Mouse (Mus musculus): ENCODE measurements around the gene Capn12. TPM values are rescaled to one million over a fixed set of nuclear protein-coding genes. Genes with fewer than 3 reads are reported as not detected.
"Not testable (repeated sequence)": the region's sequence is repeated elsewhere in the genome, so short reads cannot be mapped to it uniquely, and the experiment has no call there.

Gene Capn12
- polyA plus RNA-seq, 1 experiment from 2014 or later, result 0.42 TPM

- Histone ChIP-seq H3K4me2 (no peak overlapping the region), H3K9me3 (ENCODE audit: control insufficient read depth, low read length) (peaks cover 4% of the 10 kb centered on the region; the same call in 1 of the 2 replicates), H3K4me1 (ENCODE audit: control insufficient read depth, insufficient read depth, low read length) (peaks cover under 1% of the 10 kb centered on the region; the same call in 1 of the 2 replicates), H3K4me3 (ENCODE audit: low read depth, low read length) (no peak overlapping the region), H3K36me3 (ENCODE audit: control insufficient read depth, insufficient read depth, low read length) (no peaks in the 10 kb centered on the region), H3K27me3 (ENCODE audit: control insufficient read depth, insufficient read depth, low read length) (no peaks in the 10 kb centered on the region), H3K27ac (ENCODE audit: low read depth, low read length) (no peak overlapping the region), H3K9ac (ENCODE audit: low read length) (no peak overlapping the region)
- ATAC-seq (ENCODE audit: low FRiP score) (no peak), DNase-seq (ENCODE audit: low spot score, missing footprints) (no peak)
- WGBS, result 89% methylated on average over 6 of the region's 6 CpGs
Measured at GRCm38 (mm10) chr7:28860898-28861297, 20.3 kb upstream of the Capn12 start.

- WGBS, result 86% methylated on average over 15 of the region's 15 CpGs
- H3K36me3 ChIP-seq (ENCODE audit: control insufficient read depth, insufficient read depth, low read length), result no peaks in the 10 kb centered on the region
- H3K27ac ChIP-seq (ENCODE audit: low read depth, low read length), result no peak overlapping the region
- H3K9ac ChIP-seq (ENCODE audit: low read length), result no peak overlapping the region
- H3K4me3 ChIP-seq (ENCODE audit: low read depth, low read length), result no peak overlapping the region
- peaks cover 2% of the 10 kb centered on the region; the same call in 1 of the 2 replicates for H3K4me1 ChIP-seq (ENCODE audit: control insufficient read depth, insufficient read depth, low read length)
- no peaks in the 10 kb centered on the region for H3K27me3 ChIP-seq (ENCODE audit: control insufficient read depth, insufficient read depth, low read length)
- peaks cover 4% of the 10 kb centered on the region; the same call in 1 of the 2 replicates for H3K9me3 ChIP-seq (ENCODE audit: control insufficient read depth, low read length)
- ATAC-seq (ENCODE audit: low FRiP score) (no peak), DNase-seq (ENCODE audit: low spot score, missing footprints) (no peak)
- no peak overlapping the region for H3K4me2 ChIP-seq
Measured at GRCm38 (mm10) chr7:28862817-28863499, 18.3 kb upstream of the Capn12 start.

- H3K9me3 ChIP-seq (ENCODE audit: control insufficient read depth, low read length), result peaks cover 4% of the 10 kb centered on the region; the same call in 1 of the 2 replicates
- H3K4me1 ChIP-seq (ENCODE audit: control insufficient read depth, insufficient read depth, low read length), result peaks cover 2% of the 10 kb centered on the region; the same call in 1 of the 2 replicates
- H3K27me3 ChIP-seq (ENCODE audit: control insufficient read depth, insufficient read depth, low read length), result no peaks in the 10 kb centered on the region
- no peak for DNase-seq (ENCODE audit: low spot score, missing footprints)
- H3K4me3 ChIP-seq (ENCODE audit: low read depth, low read length), result no peak within 1 kb of the TSS
- no peak within 1 kb of the TSS for H3K4me2 ChIP-seq
- H3K9ac ChIP-seq (ENCODE audit: low read length), result no peak within 1 kb of the TSS; the same call in 1 of the 2 replicates
- no peak within 1 kb of the TSS for H3K27ac ChIP-seq (ENCODE audit: low read depth, low read length)
- no peak for ATAC-seq (ENCODE audit: low FRiP score)
- 91% methylated on average over 6 of the region's 6 CpGs for WGBS
- no peaks in the 10 kb centered on the region for H3K36me3 ChIP-seq (ENCODE audit: control insufficient read depth, insufficient read depth, low read length)
Measured at GRCm38 (mm10) chr7:28863540-28863939, 17.7 kb upstream of the Capn12 start, which contains the start of gene Lgals7. TSS of gene Lgals7 (plus strand) at chr7:28863853.

DNA sequence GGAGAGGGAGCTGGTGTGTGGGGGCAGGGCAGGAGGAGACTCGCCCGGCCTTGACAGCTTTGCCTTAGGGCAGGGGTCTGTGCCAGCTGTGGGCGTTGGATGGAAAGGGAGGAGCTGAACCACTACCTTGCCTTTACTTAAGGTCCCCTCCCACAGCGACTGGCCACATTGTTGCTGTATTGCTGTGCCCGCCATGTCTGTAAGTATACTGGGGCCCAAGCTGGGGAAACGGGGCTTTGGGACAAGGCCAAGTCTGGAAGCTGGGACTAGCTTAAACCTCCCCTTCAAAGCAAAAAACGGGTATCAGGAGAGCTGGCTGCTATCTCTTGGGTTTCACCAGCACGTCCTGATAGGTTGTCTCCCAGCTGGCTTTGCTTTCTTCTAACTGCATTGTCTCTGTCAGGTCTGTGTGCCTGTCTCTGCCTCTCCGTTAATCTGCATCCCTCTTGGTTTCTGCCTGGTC, 16.9 kb upstream of the Capn12 start:
- Histone ChIP-seq H3K4me3 (ENCODE audit: low read depth, low read length) (no peak overlapping the region), H3K9ac (ENCODE audit: low read length) (no peak overlapping the region; the same call in 1 of the 2 replicates), H3K27me3 (ENCODE audit: control insufficient read depth, insufficient read depth, low read length) (no peaks in the 10 kb centered on the region), H3K9me3 (ENCODE audit: control insufficient read depth, low read length) (peaks cover 4% of the 10 kb centered on the region; the same call in 1 of the 2 replicates), H3K4me1 (ENCODE audit: control insufficient read depth, insufficient read depth, low read length) (peaks cover 2% of the 10 kb centered on the region; the same call in 1 of the 2 replicates), H3K27ac (ENCODE audit: low read depth, low read length) (no peak overlapping the region), H3K36me3 (ENCODE audit: control insufficient read depth, insufficient read depth, low read length) (no peaks in the 10 kb centered on the region), H3K4me2 (no peak overlapping the region)
- ATAC-seq (ENCODE audit: low FRiP score), result no peak
- 64% methylated on average over 9 of the region's 9 CpGs for WGBS
- DNase-seq (ENCODE audit: low spot score, missing footprints), result no peak

DNA sequence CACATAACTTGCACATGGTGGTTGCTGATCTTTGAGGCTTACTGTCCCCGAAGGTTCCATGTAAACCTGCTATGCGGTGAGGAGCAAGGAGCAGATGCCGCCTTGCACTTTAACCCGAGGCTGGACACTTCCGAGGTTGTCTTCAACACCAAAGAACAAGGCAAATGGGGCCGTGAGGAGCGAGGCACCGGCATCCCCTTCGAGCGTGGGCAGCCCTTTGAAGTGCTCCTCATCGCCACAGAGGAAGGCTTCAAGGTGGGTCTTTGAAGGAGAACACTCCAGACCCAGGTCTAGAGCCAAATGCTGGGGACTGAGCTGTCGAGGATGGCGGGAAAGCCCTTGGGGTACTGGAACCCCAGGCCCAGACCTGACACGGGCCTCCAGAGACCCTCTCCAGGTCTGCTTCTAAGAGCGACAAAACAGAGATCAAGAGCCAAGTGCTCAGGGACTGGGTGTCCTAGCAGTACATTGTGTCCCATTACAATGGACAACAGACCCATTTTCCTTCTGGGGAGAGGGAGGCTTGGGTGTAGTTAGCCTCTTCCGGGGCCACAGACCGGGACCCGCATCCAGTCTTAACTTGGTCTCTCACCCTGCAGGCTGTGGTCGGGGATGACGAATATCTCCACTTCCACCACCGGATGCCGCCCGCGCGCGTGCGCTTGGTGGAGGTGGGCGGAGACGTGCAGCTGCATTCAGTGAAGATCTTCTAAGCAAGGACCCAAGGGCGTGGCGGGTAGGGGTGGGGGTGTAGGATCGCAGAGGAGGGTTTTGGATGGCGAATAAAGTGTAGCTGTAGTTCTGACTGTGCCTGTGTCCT, 15.5 kb upstream of the Capn12 start:
- H3K4me1 ChIP-seq (ENCODE audit: control insufficient read depth, insufficient read depth, low read length), result peaks cover 2% of the 10 kb centered on the region; the same call in 1 of the 2 replicates
- DNase-seq (ENCODE audit: low spot score, missing footprints) (peak; percentile 92), ATAC-seq (ENCODE audit: low FRiP score) (peak; percentile 66)
- H3K4me3 ChIP-seq (ENCODE audit: low read depth, low read length), result peak overlapping the region; percentile 9; the same call in 1 of the 2 replicates
- no peak overlapping the region for H3K27ac ChIP-seq (ENCODE audit: low read depth, low read length)
- no peaks in the 10 kb centered on the region for H3K36me3 ChIP-seq (ENCODE audit: control insufficient read depth, insufficient read depth, low read length)
- no peaks in the 10 kb centered on the region for H3K27me3 ChIP-seq (ENCODE audit: control insufficient read depth, insufficient read depth, low read length)
- peaks cover 4% of the 10 kb centered on the region; the same call in 1 of the 2 replicates for H3K9me3 ChIP-seq (ENCODE audit: control insufficient read depth, low read length)
- H3K9ac ChIP-seq (ENCODE audit: low read length), result no peak overlapping the region
- 50% methylated on average over 33 of the region's 33 CpGs for WGBS
- H3K4me2 ChIP-seq, result peak overlapping the region; percentile 34

DNA sequence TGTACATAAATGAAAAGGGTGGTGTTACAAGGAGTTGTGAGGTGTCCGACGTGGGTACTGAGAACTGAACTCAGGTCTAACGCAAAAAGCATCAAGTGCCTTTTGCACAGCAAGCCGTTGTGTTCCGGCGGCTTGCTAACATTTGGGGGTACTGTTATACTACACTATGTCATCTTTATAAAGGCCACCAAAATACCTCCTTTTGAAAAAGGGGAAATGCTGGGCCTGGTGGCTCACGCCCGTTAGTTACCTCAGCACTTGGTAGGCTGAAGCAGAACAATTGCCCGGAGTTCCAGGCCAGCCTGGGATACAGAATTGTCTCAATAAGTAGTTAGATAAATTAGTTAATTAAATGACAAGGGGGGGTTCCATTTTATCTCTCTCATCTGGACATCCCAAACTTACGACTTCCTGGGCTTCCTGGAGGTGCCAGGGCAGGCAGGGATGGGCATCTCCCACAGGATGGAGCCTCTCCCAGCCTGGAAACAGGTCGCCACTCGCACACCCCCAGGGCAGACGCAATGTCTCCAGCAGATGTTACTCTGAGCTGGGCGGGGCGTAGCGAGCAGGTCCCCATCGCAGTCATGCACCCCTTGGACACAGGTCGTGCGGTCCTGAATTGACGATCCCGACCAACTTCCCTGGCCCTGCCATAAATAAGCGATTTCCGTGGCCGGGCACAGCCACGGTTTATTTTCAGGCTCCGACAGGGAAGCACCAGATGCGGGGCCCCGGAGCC, 14.3 kb upstream of the Capn12 start:
- peaks cover 2% of the 10 kb centered on the region; the same call in 1 of the 2 replicates for H3K4me1 ChIP-seq (ENCODE audit: control insufficient read depth, insufficient read depth, low read length)
- H3K4me3 ChIP-seq (ENCODE audit: low read depth, low read length), result no peak overlapping the region
- no peaks in the 10 kb centered on the region for H3K36me3 ChIP-seq (ENCODE audit: control insufficient read depth, insufficient read depth, low read length)
- H3K9ac ChIP-seq (ENCODE audit: low read length), result no peak overlapping the region
- no peak overlapping the region for H3K27ac ChIP-seq (ENCODE audit: low read depth, low read length)
- no peaks in the 10 kb centered on the region for H3K27me3 ChIP-seq (ENCODE audit: control insufficient read depth, insufficient read depth, low read length)
- no peak for DNase-seq (ENCODE audit: low spot score, missing footprints)
- no peak overlapping the region for H3K4me2 ChIP-seq
- no peak for ATAC-seq (ENCODE audit: low FRiP score)
- 91% methylated on average over 28 of the region's 28 CpGs for WGBS
- no peaks in the 10 kb centered on the region for H3K9me3 ChIP-seq (ENCODE audit: control insufficient read depth, low read length)

- DNase-seq (ENCODE audit: low spot score, missing footprints), result peak; percentile 97
- H3K9me3 ChIP-seq (ENCODE audit: control insufficient read depth, low read length), result not testable (repeated sequence)
Measured at GRCm38 (mm10) chr7:28867508-28868340, 13.5 kb upstream of the Capn12 start.

More at GRCm38 (mm10) chr7:28867508-28868340, 13.5 kb upstream of the Capn12 start:
- not testable (repeated sequence) for H3K36me3 ChIP-seq (ENCODE audit: control insufficient read depth, insufficient read depth, low read length); H3K27me3 ChIP-seq (ENCODE audit: control insufficient read depth, insufficient read depth, low read length); H3K27ac ChIP-seq (ENCODE audit: low read depth, low read length); H3K9ac ChIP-seq (ENCODE audit: low read length); H3K4me3 ChIP-seq (ENCODE audit: low read depth, low read length); H3K4me2 ChIP-seq; H3K4me1 ChIP-seq (ENCODE audit: control insufficient read depth, insufficient read depth, low read length)
- 30% methylated on average over 23 of the region's 23 CpGs for WGBS
- ATAC-seq (ENCODE audit: low FRiP score), result peak; percentile 38; the same call in 1 of the 2 replicates

All from midbrain, embryonic 11.5 days (tissue).